Comparison of ENCODE assay signal across 8 mouse cellular contexts in the genomic region with DNA sequence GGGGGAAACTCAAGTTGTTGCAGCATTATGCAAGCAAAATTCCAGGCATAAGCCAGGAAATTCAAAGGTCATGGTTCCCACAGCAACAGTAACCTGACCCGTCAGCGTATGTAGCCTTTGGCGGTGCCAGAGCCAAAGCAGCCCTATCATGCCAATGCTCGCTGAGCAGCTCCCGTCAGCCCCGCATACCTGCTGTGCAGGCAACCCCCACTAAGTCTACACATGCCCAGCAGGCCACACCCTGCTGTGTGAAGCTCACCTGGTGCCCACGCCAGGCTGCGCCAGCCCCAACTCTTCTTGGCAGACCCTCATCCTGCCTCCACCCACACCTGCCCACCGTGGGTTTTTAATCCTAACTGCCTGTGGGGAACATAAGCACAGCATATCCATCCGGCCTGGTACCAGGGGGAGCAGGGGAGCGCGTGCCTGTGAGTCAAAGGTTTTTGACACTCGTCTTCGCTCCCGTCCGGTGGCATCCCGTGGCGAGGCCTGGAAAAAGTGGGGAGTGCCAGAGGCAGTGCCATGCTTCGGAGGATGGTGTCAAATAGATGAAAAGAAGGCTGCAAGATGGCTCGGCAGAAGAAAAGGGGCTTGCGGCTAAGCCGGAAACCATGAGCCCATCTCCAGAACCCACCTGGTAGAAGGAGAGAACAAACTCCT. TPM values are rescaled to one million over a fixed set of nuclear protein-coding genes. Genes with fewer than 3 reads are reported as not detected.
DNase-seq lines count a peak whose midpoint lies in the region; ATAC-seq and TF ChIP-seq lines count a peak whose summit lies in the region.

No protein-coding gene starts in this region.

- WGBS in hindbrain, embryonic 13.5 days, result 77% methylated on average over 22 of the region's 22 CpGs
- WGBS in hindbrain, embryonic 16.5 days, result 73% methylated on average over 22 of the region's 22 CpGs
- WGBS in kidney, postnatal 0 days, result 54% methylated on average over 22 of the region's 22 CpGs

- DNase-seq in gastrocnemius, postnatal 14 days, result peak; percentile 62
- DNase-seq in kidney, postnatal 0 days (ENCODE audit: low spot score), result peak; percentile 83
- peak; percentile 92 for DNase-seq in skeletal muscle tissue, adult 2 months (ENCODE audit: low read depth, low spot score)
- DNase-seq in right cerebral cortex, postnatal 4 days, result no peak
- no peak for DNase-seq in left cerebral cortex, adult 9 months (ENCODE audit: low spot score in 2 of 2)

- ATAC-seq in hindbrain, embryonic 13.5 days (ENCODE audit: low FRiP score), result no peak; the same call in 1 of the 2 replicates
- no peak for ATAC-seq in hindbrain, embryonic 16.5 days
- ATAC-seq in kidney, postnatal 0 days (replicated peaks; ENCODE audit: low FRiP score, low read depth), result peak; percentile 93

- H3K4me1 ChIP-seq in hindbrain, embryonic 13.5 days (replicated peaks), result peaks cover 28% of the 10 kb centered on the region
- peaks cover 5% of the 10 kb centered on the region for H3K4me1 ChIP-seq in hindbrain, embryonic 16.5 days (ENCODE audit: control insufficient read depth, insufficient read depth, low read depth, low read length)
- peaks cover 45% of the 10 kb centered on the region for H3K4me1 ChIP-seq in brown adipose tissue, adult 24 weeks (ENCODE audit: control insufficient read depth, insufficient read depth, insufficient read length, low read length)
- H3K4me1 ChIP-seq in kidney, postnatal 0 days (replicated peaks; ENCODE audit: insufficient read depth, low read length), result peaks cover 26% of the 10 kb centered on the region

- intact Hi-C loops in gastrocnemius, postnatal 14 days (cut with DNase I; ENCODE audit: low total_unique reads), result no loop called here

- TF ChIP-seq CTCF in kidney, postnatal 0 days (IDR thresholded peaks at IDR 0.05; ENCODE audit: low read depth), result no peak

- no peak overlapping the region for H3K9ac ChIP-seq in hindbrain, embryonic 13.5 days
- no peak overlapping the region for H3K9ac ChIP-seq in hindbrain, embryonic 16.5 days (ENCODE audit: low read depth, low read length)
- H3K9ac ChIP-seq in kidney, postnatal 0 days (ENCODE audit: low read depth, low read length), result no peak overlapping the region

- H3K9me3 ChIP-seq in hindbrain, embryonic 13.5 days, result 0 out of 2 replicates have a peak, but pooled peaks cover 7% of the 10 kb centered on the region
- H3K9me3 ChIP-seq in hindbrain, embryonic 16.5 days (ENCODE audit: control insufficient read depth, low read length), result no peaks in the 10 kb centered on the region
- no peaks in the 10 kb centered on the region for H3K9me3 ChIP-seq in kidney, postnatal 0 days (replicated peaks; ENCODE audit: low read length)

- H3K27ac ChIP-seq in hindbrain, embryonic 13.5 days, result peak overlapping the region; percentile 26; the same call in 1 of the 2 replicates
- no peak overlapping the region for H3K27ac ChIP-seq in hindbrain, embryonic 16.5 days (ENCODE audit: low read depth, low read length)
- peak overlapping the region; percentile 53 for H3K27ac ChIP-seq in brown adipose tissue, adult 24 weeks (replicated peaks; ENCODE audit: low read depth, low read length)
- H3K27ac ChIP-seq in kidney, postnatal 0 days, result peak overlapping the region; percentile 74

- H3K4me2 ChIP-seq in hindbrain, embryonic 13.5 days, result no peak overlapping the region
- H3K4me2 ChIP-seq in hindbrain, embryonic 16.5 days (ENCODE audit: low read length), result no peak overlapping the region
- no peak overlapping the region for H3K4me2 ChIP-seq in kidney, postnatal 0 days (ENCODE audit: low read length)

- no peaks in the 10 kb centered on the region for H3K27me3 ChIP-seq in hindbrain, embryonic 13.5 days
- H3K27me3 ChIP-seq in hindbrain, embryonic 16.5 days (replicated peaks; ENCODE audit: control insufficient read depth, insufficient read depth, low read length), result no peaks in the 10 kb centered on the region
- H3K27me3 ChIP-seq in kidney, postnatal 0 days (ENCODE audit: insufficient read depth, low read length), result no peaks in the 10 kb centered on the region

- no peak overlapping the region for H3K4me3 ChIP-seq in hindbrain, embryonic 13.5 days
- H3K4me3 ChIP-seq in hindbrain, embryonic 16.5 days (ENCODE audit: low read length), result no peak overlapping the region
- H3K4me3 ChIP-seq in brown adipose tissue, adult 24 weeks (ENCODE audit: insufficient read depth, low read depth, low read length), result no peak overlapping the region
- no peak overlapping the region for H3K4me3 ChIP-seq in kidney, postnatal 0 days (replicated peaks; ENCODE audit: low read depth, low read length)

- H3K36me3 ChIP-seq in hindbrain, embryonic 13.5 days, result peaks cover 9% of the 10 kb centered on the region
- no peaks in the 10 kb centered on the region; the same call in 1 of the 2 replicates for H3K36me3 ChIP-seq in hindbrain, embryonic 16.5 days (ENCODE audit: control insufficient read depth, insufficient read depth, low read length)
- 0 out of 2 replicates have a peak, but pooled peaks cover 4% of the 10 kb centered on the region for H3K36me3 ChIP-seq in kidney, postnatal 0 days (ENCODE audit: insufficient read depth, low read length)

RNA-seq across cellular contexts. Expression of a gene that starts 43.1 kb away (rescaled TPM):
- polyA plus RNA-seq in hindbrain, embryonic 13.5 days (2015; fragmentation: Nextera tagmentation; extraction: Ambion mirVana), result 33.8 and 34.5 TPM in 2 replicates
- 31.4 and 32.9 TPM in 2 replicates for polyA plus RNA-seq in hindbrain, embryonic 16.5 days (2015; fragmentation: Nextera tagmentation; extraction: Ambion mirVana)
- polyA plus RNA-seq in brown adipose tissue, adult 24 weeks (2012; ENCODE audit: insufficient read depth, insufficient read length, missing spikeins), result 33.3 and 42.4 TPM in 2 replicates
- total RNA-seq in gastrocnemius, postnatal 14 days (2021), result 10 to 100 TPM; 45.6 to 53.0 TPM
- 6.0 and 6.8 TPM in 2 replicates for polyA plus RNA-seq in kidney, postnatal 0 days (2015; fragmentation: Nextera tagmentation; extraction: Ambion mirVana)

Comparison
In these comparisons a context has a peak if more than half of its experiments do, and no peak if none do; other contexts are left out.
1. DNase-seq: peak in gastrocnemius, postnatal 14 days (single experiment), kidney, postnatal 0 days (single experiment) and skeletal muscle tissue, adult 2 months (single experiment); none in right cerebral cortex, postnatal 4 days (single experiment) and left cerebral cortex, adult 9 months (0 of 2).